Mouse (Mus musculus) lung, embryonic 16.5 days (tissue): ENCODE results near the gene Nup214. TPM values are rescaled to one million over a fixed set of nuclear protein-coding genes. Genes with fewer than 3 reads are reported as not detected.

Source experiments
- ATAC-seq: fragments of 200-750 bp; cut with Nextera tagmentation; 2 replicates; pipeline ENCODE4 v1.8.0; 2017; ENCODE audit warnings: low read depth, mild to moderate bottlenecking, moderate library complexity
- H3K27ac ChIP-seq: fragments of 300-500 bp; sonication (generic); 2 replicates; pipeline ENCODE4 v1.5.1; 2014; ENCODE audit warnings: mild to moderate bottlenecking, control low read depth, low read length
- H3K27me3 ChIP-seq: fragments of 300-500 bp; sonication (generic); 2 replicates; pipeline ENCODE4 v1.6.1; 2014; ENCODE audit warnings: low read depth, low read length, mixed read lengths; ENCODE audit not compliant: control insufficient read depth, insufficient read depth
- H3K36me3 ChIP-seq: fragments of 300-500 bp; sonication (generic); 2 replicates; pipeline ENCODE4 v1.6.1; 2014; ENCODE audit warnings: low read length; ENCODE audit not compliant: control insufficient read depth, insufficient read depth
- H3K4me1 ChIP-seq: fragments of 300-500 bp; sonication (generic); replicated peaks from 2 replicates; pipeline ENCODE4 v1.6.1; 2014; ENCODE audit warnings: low read length, mixed read lengths; ENCODE audit not compliant: control insufficient read depth, insufficient read depth
- H3K4me2 ChIP-seq: fragments of 300-500 bp; sonication (generic); 2 replicates; pipeline ENCODE4 v1.6.1; 2014; ENCODE audit warnings: low read depth, low read length, control low read depth
- H3K4me3 ChIP-seq: fragments of 300-500 bp; sonication (generic); 2 replicates; pipeline ENCODE4 v1.5.1; 2014; ENCODE audit warnings: mild to moderate bottlenecking, low read length, control low read depth
- H3K9ac ChIP-seq: fragments of 300-500 bp; sonication (generic); 2 replicates; pipeline ENCODE4 v1.6.1; 2014; ENCODE audit warnings: low read length, control low read depth
- H3K9me3 ChIP-seq: fragments of 300-500 bp; sonication (generic); 2 replicates; pipeline ENCODE4 v1.6.1; 2016; ENCODE audit warnings: low read length; ENCODE audit not compliant: control insufficient read depth
- WGBS: fragments of 180-500 bp; shearing (Covaris S2); extraction: QIAGEN DNeasy Blood & Tissue Kit; methylation state at CpG from one replicate; pipeline ENCODE4 v1.1.7; 2014; 5-methylcytosine and 5-hydroxymethylcytosine counted together
- polyA plus RNA-seq: library from polyadenylated mRNA; unstranded; fragments of >200 nt; fragmentation: Nextera tagmentation; extraction: Ambion mirVana; gene quantifications from 2 replicates; pipeline ENCODE4 v1.2.1, GENCODE M21; 2015

Gene Nup214
- 86.6 and 92.3 TPM in 2 replicates for polyA plus RNA-seq

DNA sequence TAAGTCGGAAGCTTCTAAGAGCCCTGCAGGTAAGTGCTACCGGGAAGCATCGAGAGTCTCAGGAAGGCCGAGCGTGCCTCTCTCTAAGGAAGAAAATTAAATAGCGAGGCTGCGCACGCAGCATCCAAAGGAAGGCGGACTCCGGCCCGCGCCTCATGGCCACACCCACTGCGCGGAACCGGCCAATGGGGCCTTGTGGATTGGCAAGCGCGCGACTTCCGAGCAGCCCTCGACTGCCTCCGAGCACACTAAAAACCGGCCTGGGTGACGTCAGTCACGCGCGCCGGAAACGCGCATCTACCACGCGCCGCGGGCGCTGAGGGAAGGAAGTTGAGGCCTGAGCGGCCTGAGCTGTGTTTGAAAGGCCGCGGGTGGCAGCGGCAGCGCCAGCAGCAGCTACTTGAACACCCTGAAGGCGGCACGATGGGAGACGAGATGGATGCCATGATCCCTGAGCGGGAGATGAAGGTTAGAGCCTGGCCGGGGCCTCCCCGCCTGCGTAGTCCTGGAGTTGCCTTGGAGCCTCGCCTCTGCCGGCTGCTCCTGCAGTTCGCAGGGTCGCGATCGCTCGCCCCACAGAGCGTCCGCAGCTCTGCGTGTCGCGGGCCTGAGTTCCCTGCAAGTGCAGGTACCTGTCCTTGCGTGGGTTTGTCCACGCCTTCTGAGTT, at the start of gene Nup214:
Gene Nup214, plus strand, starts transcription at position 296 of the 668 bp plus-strand sequence.
- Histone ChIP-seq H3K27me3 (no peaks in the 10 kb centered on the region), H3K36me3 (peaks cover 21% of the 10 kb centered on the region), H3K27ac (peak within 1 kb of the TSS; percentile 60), H3K9me3 (no peaks in the 10 kb centered on the region), H3K4me3 (peak within 1 kb of the TSS; percentile 72), H3K4me1 (peaks cover 13% of the 10 kb centered on the region), H3K9ac (peak within 1 kb of the TSS; percentile 94), H3K4me2 (peak within 1 kb of the TSS; percentile 85)
- ATAC-seq, result peak; percentile 100
- WGBS, result under 1% methylated on average over 60 of the region's 60 CpGs

GRCm38 (mm10) chr2:31924811-31925210, 49.4 kb upstream of the Nup214 start:
- WGBS, result 24% methylated on average over 9 of the region's 9 CpGs
- Histone ChIP-seq H3K4me3 (no peak overlapping the region), H3K4me2 (no peak overlapping the region), H3K9me3 (no peaks in the 10 kb centered on the region), H3K27ac (no peak overlapping the region), H3K36me3 (no peaks in the 10 kb centered on the region), H3K27me3 (no peaks in the 10 kb centered on the region), H3K9ac (no peak overlapping the region), H3K4me1 (no peaks in the 10 kb centered on the region)
- no peak for ATAC-seq

GRCm38 (mm10) chr2:31925936-31926335, 48.3 kb upstream of the Nup214 start:
- Histone ChIP-seq H3K4me1 (no peaks in the 10 kb centered on the region), H3K27me3 (no peaks in the 10 kb centered on the region), H3K27ac (no peak overlapping the region), H3K4me3 (no peak overlapping the region), H3K4me2 (no peak overlapping the region), H3K9me3 (no peaks in the 10 kb centered on the region), H3K36me3 (no peaks in the 10 kb centered on the region), H3K9ac (no peak overlapping the region)
- ATAC-seq, result no peak
- whole genome bisulfite sequencing, result 33% methylated on average over 4 of the region's 4 CpGs

GRCm38 (mm10) chr2:31929664-31930063, 44.6 kb upstream of the Nup214 start:
- Histone ChIP-seq H3K4me1 (no peaks in the 10 kb centered on the region), H3K4me2 (no peak overlapping the region), H3K27me3 (no peaks in the 10 kb centered on the region), H3K36me3 (no peaks in the 10 kb centered on the region), H3K9ac (no peak overlapping the region), H3K9me3 (no peaks in the 10 kb centered on the region), H3K4me3 (no peak overlapping the region), H3K27ac (no peak overlapping the region)
- 76% methylated on average over 3 of the region's 3 CpGs for WGBS
- no peak for ATAC-seq

DNA sequence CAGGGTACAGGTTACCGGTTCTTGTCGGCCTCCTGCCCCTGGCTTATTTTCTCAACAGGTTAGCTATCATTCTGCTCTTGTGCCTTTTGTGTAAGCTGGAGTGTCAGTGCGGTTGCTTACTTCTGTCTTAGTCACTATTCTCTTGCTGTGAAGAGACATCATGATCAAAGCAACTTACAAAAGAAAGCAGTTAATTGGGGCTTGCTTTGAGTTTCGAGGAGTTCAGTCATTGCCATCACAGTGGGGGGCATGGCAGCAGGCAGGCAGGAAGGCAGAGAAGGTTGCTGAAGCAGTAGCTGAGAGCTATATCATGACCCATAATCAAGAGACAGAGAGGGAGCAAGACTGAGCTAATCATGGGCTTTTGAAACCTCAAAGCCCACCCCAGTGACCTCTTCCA, 39.7 kb upstream of the Nup214 start:
- Histone ChIP-seq H3K36me3 (no peaks in the 10 kb centered on the region), H3K27ac (no peak overlapping the region), H3K4me2 (no peak overlapping the region), H3K27me3 (no peaks in the 10 kb centered on the region), H3K4me3 (no peak overlapping the region), H3K9ac (no peak overlapping the region), H3K9me3 (no peaks in the 10 kb centered on the region), H3K4me1 (no peaks in the 10 kb centered on the region)
- 54% methylated on average over 4 of the region's 4 CpGs for WGBS
- no peak for ATAC-seq

GRCm38 (mm10) chr2:31935054-31935453, 39.2 kb upstream of the Nup214 start:
- H3K27me3 ChIP-seq, result no peaks in the 10 kb centered on the region
- no peaks in the 10 kb centered on the region for H3K9me3 ChIP-seq
- no peak overlapping the region for H3K9ac ChIP-seq
- WGBS, result 24% methylated on average over 4 of the region's 4 CpGs
- ATAC-seq, result no peak
- no peak overlapping the region for H3K4me3 ChIP-seq
- no peaks in the 10 kb centered on the region for H3K4me1 ChIP-seq
- H3K27ac ChIP-seq, result no peak overlapping the region
- no peak overlapping the region for H3K4me2 ChIP-seq
- no peaks in the 10 kb centered on the region for H3K36me3 ChIP-seq

DNA sequence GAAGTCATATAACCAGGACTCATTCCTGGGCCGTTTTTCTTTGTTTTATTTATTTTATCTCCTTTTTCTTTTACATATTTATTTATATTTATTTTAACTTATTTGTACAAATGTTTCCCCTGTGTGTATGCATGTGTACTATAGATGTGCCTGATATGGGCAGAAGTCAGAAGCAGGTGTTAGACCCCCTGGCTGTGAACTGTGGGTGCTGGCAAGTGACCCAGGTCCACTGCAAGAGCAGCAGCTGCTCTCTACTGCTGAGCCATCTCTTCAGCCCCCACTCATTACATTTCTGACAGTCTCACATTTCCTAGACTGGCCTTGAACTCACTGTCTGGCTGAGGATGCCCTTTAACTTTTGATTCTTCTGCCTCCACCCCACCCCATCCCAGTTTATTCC, 35.9 kb upstream of the Nup214 start:
- no peak overlapping the region for H3K9ac ChIP-seq
- H3K9me3 ChIP-seq, result no peaks in the 10 kb centered on the region
- WGBS, result 39% methylated on average over 1 of the region's 1 CpGs
- H3K36me3 ChIP-seq, result no peaks in the 10 kb centered on the region
- no peaks in the 10 kb centered on the region for H3K4me1 ChIP-seq
- H3K4me3 ChIP-seq, result no peak overlapping the region
- ATAC-seq, result no peak
- no peak overlapping the region for H3K4me2 ChIP-seq
- H3K27ac ChIP-seq, result no peak overlapping the region
- no peaks in the 10 kb centered on the region for H3K27me3 ChIP-seq

DNA sequence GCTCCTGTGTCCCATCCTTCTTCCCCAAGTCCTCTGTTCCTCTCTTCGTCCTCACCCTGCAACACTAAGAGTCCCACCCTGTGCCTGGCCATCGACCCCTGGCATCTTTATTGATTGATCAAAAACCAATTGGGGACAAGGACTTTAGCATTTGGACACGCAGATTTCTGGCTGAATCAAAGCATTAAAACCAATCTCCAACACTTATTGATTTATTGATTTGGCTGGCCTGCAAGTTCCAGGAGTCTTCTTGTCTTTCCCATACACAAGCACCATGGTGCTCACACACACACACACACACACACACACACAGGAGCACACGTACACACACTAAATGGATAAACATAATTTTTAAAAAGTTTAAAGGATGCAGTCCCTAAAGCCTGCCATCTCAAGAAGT, 31.2 kb upstream of the Nup214 start:
- Histone ChIP-seq H3K27ac (no peak overlapping the region), H3K27me3 (no peaks in the 10 kb centered on the region), H3K9ac (no peak overlapping the region), H3K9me3 (no peaks in the 10 kb centered on the region), H3K36me3 (no peaks in the 10 kb centered on the region), H3K4me1 (no peaks in the 10 kb centered on the region), H3K4me3 (no peak overlapping the region), H3K4me2 (no peak overlapping the region)
- 62% methylated on average over 4 of the region's 4 CpGs for WGBS
- no peak for ATAC-seq

GRCm38 (mm10) chr2:31945580-31945979, 28.7 kb upstream of the Nup214 start:
- ATAC-seq, result no peak
- H3K9ac ChIP-seq, result no peak overlapping the region
- H3K4me1 ChIP-seq, result peaks cover 2% of the 10 kb centered on the region; the same call in 1 of the 2 replicates
- H3K9me3 ChIP-seq, result no peaks in the 10 kb centered on the region
- H3K27ac ChIP-seq, result no peak overlapping the region
- no peaks in the 10 kb centered on the region for H3K27me3 ChIP-seq
- H3K4me2 ChIP-seq, result no peak overlapping the region
- no peaks in the 10 kb centered on the region for H3K36me3 ChIP-seq
- H3K4me3 ChIP-seq, result no peak overlapping the region
- 59% methylated on average over 2 of the region's 2 CpGs for WGBS
